Mouse (Mus musculus): ENCODE measurements around the gene Atxn3. TPM values are rescaled to one million over a fixed set of nuclear protein-coding genes. Genes with fewer than 3 reads are reported as not detected.
A peak's percentile ranks its signal among the peaks of the same experiment; 100 is the strongest.

The Atxn3 gene
- 1 to 10 TPM; 3.0 to 6.7 (median 5.2) TPM for total RNA-seq (2022)

- DNase-seq (ENCODE audit: low spot score in 2 of 2) = peak; percentile 93 to 96
These were observed at the start of gene Atxn3 for GRCm38 (mm10) chr12:101957942-101958544. Gene Atxn3, minus strand, starts transcription at chr12:101958246.

- DNase-seq (ENCODE audit: low spot score in 2 of 2) = no peak
These were observed 42.7 kb upstream of the Atxn3 start for GRCm38 (mm10) chr12:102000785-102001184.

GRCm38 (mm10) chr12:101998929-101999328 lies 40.9 kb upstream of the Atxn3 start:
- DNase-seq (ENCODE audit: low spot score in 2 of 2) = no peak

- no peak for DNase-seq (ENCODE audit: low spot score in 2 of 2)
These were observed 36.8 kb upstream of the Atxn3 start for GRCm38 (mm10) chr12:101994576-101995467.

GRCm38 (mm10) chr12:101987659-101988058 lies 29.6 kb upstream of the Atxn3 start:
- no peak for DNase-seq (ENCODE audit: low spot score in 2 of 2)

GRCm38 (mm10) chr12:101985110-101985509 lies 27.1 kb upstream of the Atxn3 start:
- DNase-seq (ENCODE audit: low spot score in 2 of 2) = no peak

- DNase-seq (ENCODE audit: low spot score in 2 of 2) = no peak
These were observed 24.9 kb upstream of the Atxn3 start for GRCm38 (mm10) chr12:101982977-101983376.

GRCm38 (mm10) chr12:101981559-101981958 lies 23.5 kb upstream of the Atxn3 start:
- no peak for DNase-seq (ENCODE audit: low spot score in 2 of 2)

GRCm38 (mm10) chr12:101980266-101980665 lies 22.2 kb upstream of the Atxn3 start:
- no peak for DNase-seq (ENCODE audit: low spot score in 2 of 2)

GRCm38 (mm10) chr12:101979213-101979750 lies 21.2 kb upstream of the Atxn3 start:
- DNase-seq (ENCODE audit: low spot score in 2 of 2) = no peak

GRCm38 (mm10) chr12:101978588-101978987 lies 20.5 kb upstream of the Atxn3 start:
- no peak for DNase-seq (ENCODE audit: low spot score in 2 of 2)

- no peak for DNase-seq (ENCODE audit: low spot score in 2 of 2)
These were observed 20.1 kb upstream of the Atxn3 start for GRCm38 (mm10) chr12:101978162-101978561.

GRCm38 (mm10) chr12:101977404-101977915 lies 19.4 kb upstream of the Atxn3 start:
- DNase-seq (ENCODE audit: low spot score in 2 of 2) = no peak

- DNase-seq (ENCODE audit: low spot score in 2 of 2) = no peak
These were observed 18.8 kb upstream of the Atxn3 start for GRCm38 (mm10) chr12:101976651-101977403.

- peak; percentile 69 to 70 for DNase-seq (ENCODE audit: low spot score in 2 of 2)
These were observed 17.8 kb upstream of the Atxn3 start, which contains the start of gene Cpsf2 for GRCm38 (mm10) chr12:101975601-101976571. Gene Cpsf2, plus strand, starts transcription at chr12:101975988.

- peak in 1 of 2 experiments; percentile 23 for DNase-seq (ENCODE audit: low spot score in 2 of 2)
These were observed 17.1 kb upstream of the Atxn3 start for GRCm38 (mm10) chr12:101975167-101975600.

- no peak for DNase-seq (ENCODE audit: low spot score in 2 of 2)
These were observed 16.5 kb upstream of the Atxn3 start for GRCm38 (mm10) chr12:101974571-101974970.

GRCm38 (mm10) chr12:101972230-101972629 lies 14.2 kb upstream of the Atxn3 start:
- no peak for DNase-seq (ENCODE audit: low spot score in 2 of 2)

- no peak for DNase-seq (ENCODE audit: low spot score in 2 of 2)
These were observed 13.3 kb upstream of the Atxn3 start for GRCm38 (mm10) chr12:101971311-101971710.

All from gastrocnemius, adult 8-10 months (tissue).